Mouse (Mus musculus) MEL (cell line): Measurements from ENCODE around the gene Me1.

Experiments
- CTCF ChIP-seq, 3 experiments: IDR thresholded peaks in 2 of 3; conservative IDR thresholded peaks in 1 of 3; 2 replicates each; pipeline ENCODE4 v1.5.1; 2011 to 2012; ENCODE audit warnings: low read length in 3 of 3, low read depth in 2 of 3, mild to moderate bottlenecking in 2 of 3, improper control_type of control experiment in 1 of 3, inconsistent platforms in 1 of 3, mixed read lengths in 1 of 3, moderate library complexity in 1 of 3; ENCODE audit not compliant: control insufficient read depth in 1 of 3, insufficient read depth in 1 of 3, poor library complexity in 1 of 3, severe bottlenecking in 1 of 3
- EP300 ChIP-seq, 2 experiments: IDR thresholded peaks; 2 replicates each; pipeline ENCODE4 v1.6.1; 2011; ENCODE audit warnings: improper control_type of control experiment in 2 of 2, low read length in 2 of 2, low read depth in 1 of 2, mild to moderate bottlenecking in 1 of 2
- GABPA ChIP-seq: IDR thresholded peaks from 2 replicates; pipeline ENCODE4 v1.6.1; 2012; ENCODE audit warnings: low read depth, mild to moderate bottlenecking, inconsistent platforms, low read length, improper control_type of control experiment, moderate library complexity
- GATA1 ChIP-seq: IDR thresholded peaks from 2 replicates; pipeline ENCODE4 v1.6.1; 2011; ENCODE audit warnings: low read depth, low read length, improper control_type of control experiment
- MAX ChIP-seq: IDR thresholded peaks from 2 replicates; pipeline ENCODE4 v1.6.1; 2011; ENCODE audit warnings: low read length, improper control_type of control experiment
- MYB ChIP-seq: IDR thresholded peaks from 2 replicates; pipeline ENCODE4 v1.6.1; 2011; ENCODE audit warnings: mild to moderate bottlenecking, low read depth, low read length, improper control_type of control experiment
- NRF1 ChIP-seq: IDR thresholded peaks from 2 replicates; pipeline ENCODE4 v1.6.1; 2014; ENCODE audit warnings: low read depth, mild to moderate bottlenecking, inconsistent platforms, low read length, improper control_type of control experiment, moderate library complexity; ENCODE audit not compliant: poor library complexity, insufficient read depth, severe bottlenecking
- POLR2A ChIP-seq, 2 experiments: IDR thresholded peaks; 2 replicates each; pipeline ENCODE4 v1.6.1; 2011 to 2012; ENCODE audit warnings: low read length in 2 of 2, mild to moderate bottlenecking in 2 of 2, control low read depth in 1 of 2, improper control_type of control experiment in 1 of 2, low read depth in 1 of 2, moderate library complexity in 1 of 2; ENCODE audit not compliant: control insufficient read depth in 1 of 2, insufficient read depth in 1 of 2, poor library complexity in 1 of 2
- SIN3A ChIP-seq: IDR thresholded peaks from 2 replicates; pipeline ENCODE4 v1.6.1; 2012; ENCODE audit warnings: low read length, improper control_type of control experiment, inconsistent platforms
- TAL1 ChIP-seq: IDR thresholded peaks from 2 replicates; pipeline ENCODE4 v1.6.1; 2012; ENCODE audit warnings: mild to moderate bottlenecking, inconsistent platforms, low read length, moderate library complexity, mixed read lengths

- no peak for TF ChIP-seq GABPA
- TF ChIP-seq POLR2A (IDR thresholded peaks at IDR 0.05; ENCODE audit: control insufficient read depth in 1 of 2, insufficient read depth in 1 of 2, low read depth in 1 of 2, low read length in 2 of 2, poor library complexity in 1 of 2): no peak
- no peak for TF ChIP-seq CTCF (IDR thresholded peaks at IDR 0.05 in 2 of 3, conservative IDR thresholded peaks at IDR 0.05 in 1 of 3; ENCODE audit: control insufficient read depth in 1 of 3, insufficient read depth in 1 of 3, low read depth in 2 of 3, low read length in 3 of 3, poor library complexity in 1 of 3, severe bottlenecking in 1 of 3)
- TF ChIP-seq MAX: no peak
- TF ChIP-seq GATA1: no peak
- TF ChIP-seq SIN3A: no peak
- TF ChIP-seq MYB: no peak
- no peak for TF ChIP-seq NRF1
- no peak for TF ChIP-seq TAL1
- TF ChIP-seq EP300 (IDR thresholded peaks at IDR 0.05; ENCODE audit: low read depth in 1 of 2, low read length in 2 of 2): no peak
These were observed 29.3 kb upstream of the Me1 start for GRCm38 (mm10) chr9:86725066-86725465.
